Mouse (Mus musculus) hindbrain, embryonic 13.5 days (tissue): ENCODE measurements around the gene Naga. TPM values are rescaled to one million over a fixed set of nuclear protein-coding genes. Genes with fewer than 3 reads are reported as not detected.
A peak's percentile ranks its signal among the peaks of the same experiment; 100 is the strongest.

Experiments used
- ATAC-seq: fragments of 200-750 bp; cut with Nextera tagmentation; 2 replicates; pipeline ENCODE4 v1.8.0; 2017; ENCODE audit warnings: moderate TSS enrichment; ENCODE audit not compliant: low FRiP score
- H3K27ac ChIP-seq: fragments of 300-500 bp; sonication (generic); 2 replicates; pipeline ENCODE4 v1.5.1; 2015; ENCODE audit warnings: inconsistent platforms, mild to moderate bottlenecking, moderate library complexity
- H3K27me3 ChIP-seq: fragments of 300-500 bp; sonication (generic); 2 replicates; pipeline ENCODE4 v1.6.1; 2015; ENCODE audit warnings: mild to moderate bottlenecking, inconsistent platforms
- H3K36me3 ChIP-seq: fragments of 300-500 bp; sonication (generic); 2 replicates; pipeline ENCODE4 v1.6.1; 2015; ENCODE audit warnings: mild to moderate bottlenecking, inconsistent platforms
- H3K4me1 ChIP-seq: fragments of 300-500 bp; sonication (generic); replicated peaks from 2 replicates; pipeline ENCODE4 v1.6.1; 2015; ENCODE audit warnings: inconsistent platforms
- H3K4me2 ChIP-seq: fragments of 300-500 bp; sonication (generic); 2 replicates; pipeline ENCODE4 v1.6.1; 2015; ENCODE audit warnings: inconsistent platforms, mild to moderate bottlenecking, moderate library complexity
- H3K4me3 ChIP-seq: fragments of 300-500 bp; sonication (generic); 2 replicates; pipeline ENCODE4 v1.5.1; 2015; ENCODE audit warnings: mild to moderate bottlenecking, inconsistent platforms
- H3K9ac ChIP-seq: fragments of 300-500 bp; sonication (generic); 2 replicates; pipeline ENCODE4 v1.6.1; 2015; ENCODE audit warnings: mild to moderate bottlenecking, inconsistent platforms
- H3K9me3 ChIP-seq: fragments of 300-500 bp; sonication (generic); 2 replicates; pipeline ENCODE4 v1.6.1; 2016; ENCODE audit warnings: inconsistent platforms
- WGBS: fragments of 180-500 bp; shearing (Covaris S2); methylation state at CpG from one replicate; pipeline ENCODE4 v1.1.7; 2015; 5-methylcytosine and 5-hydroxymethylcytosine counted together
- polyA plus RNA-seq: library from polyadenylated mRNA; unstranded; fragments of >200 nt; fragmentation: Nextera tagmentation; extraction: Ambion mirVana; gene quantifications from 2 replicates; pipeline ENCODE4 v1.2.1, GENCODE M21; 2015

The Naga gene
- polyA plus RNA-seq, 1 experiment from 2014 or later = 30.2 TPM

- peak overlapping the region; percentile 90 for H3K27ac ChIP-seq
- peaks cover 29% of the 10 kb centered on the region for H3K36me3 ChIP-seq
- H3K4me2 ChIP-seq = peak overlapping the region; percentile 86
- H3K4me3 ChIP-seq = peak overlapping the region; percentile 85
- 0 out of 2 replicates have a peak, but pooled peaks cover 4% of the 10 kb centered on the region for H3K27me3 ChIP-seq
- peaks cover 31% of the 10 kb centered on the region for H3K4me1 ChIP-seq
- peak overlapping the region; percentile 95 for H3K9ac ChIP-seq
- no peak; the same call in 1 of the 2 replicates for ATAC-seq
- H3K9me3 ChIP-seq = no peaks in the 10 kb centered on the region
- WGBS = 31% methylated on average over 14 of the region's 14 CpGs
Measured at GRCm38 (mm10) chr15:82353078-82353744, 14.5 kb upstream of the Naga start.

GRCm38 (mm10) chr15:82351480-82351879 lies 12.8 kb upstream of the Naga start:
- Histone ChIP-seq H3K4me1 (peaks cover 49% of the 10 kb centered on the region), H3K9ac (no peak overlapping the region), H3K4me2 (no peak overlapping the region), H3K27ac (no peak overlapping the region), H3K9me3 (no peaks in the 10 kb centered on the region), H3K4me3 (no peak overlapping the region), H3K27me3 (no peaks in the 10 kb centered on the region), H3K36me3 (peaks cover 36% of the 10 kb centered on the region)
- ATAC-seq = no peak
- WGBS = 92% methylated on average over 3 of the region's 3 CpGs

- Histone ChIP-seq H3K4me1 (peaks cover 50% of the 10 kb centered on the region), H3K27me3 (no peaks in the 10 kb centered on the region), H3K9me3 (no peaks in the 10 kb centered on the region), H3K27ac (no peak overlapping the region), H3K4me2 (no peak overlapping the region), H3K4me3 (no peak overlapping the region), H3K9ac (no peak overlapping the region), H3K36me3 (peaks cover 36% of the 10 kb centered on the region)
- 96% methylated on average over 4 of the region's 4 CpGs for WGBS
- ATAC-seq = no peak
Measured at GRCm38 (mm10) chr15:82350349-82350748, 11.6 kb upstream of the Naga start.

- 92% methylated on average over 2 of the region's 2 CpGs for WGBS
- Histone ChIP-seq H3K9ac (no peak overlapping the region), H3K4me2 (no peak overlapping the region), H3K9me3 (no peaks in the 10 kb centered on the region), H3K36me3 (peaks cover 36% of the 10 kb centered on the region), H3K27ac (no peak overlapping the region), H3K4me1 (peaks cover 45% of the 10 kb centered on the region), H3K27me3 (no peaks in the 10 kb centered on the region), H3K4me3 (no peak overlapping the region)
- ATAC-seq = no peak
Measured at GRCm38 (mm10) chr15:82348999-82349341, 10.2 kb upstream of the Naga start.

GRCm38 (mm10) chr15:82348258-82348998 lies 9.7 kb upstream of the Naga start:
- Histone ChIP-seq H3K27me3 (no peaks in the 10 kb centered on the region), H3K9me3 (no peaks in the 10 kb centered on the region), H3K36me3 (peaks cover 36% of the 10 kb centered on the region), H3K4me2 (no peak overlapping the region), H3K4me1 (peaks cover 44% of the 10 kb centered on the region), H3K9ac (peak overlapping the region; percentile 77; the same call in 1 of the 2 replicates), H3K4me3 (no peak overlapping the region), H3K27ac (no peak overlapping the region)
- no peak for ATAC-seq
- 87% methylated on average over 8 of the region's 8 CpGs for WGBS

GRCm38 (mm10) chr15:82347852-82348251 lies 9.1 kb upstream of the Naga start:
- Histone ChIP-seq H3K4me3 (no peak overlapping the region), H3K9me3 (no peaks in the 10 kb centered on the region), H3K27me3 (no peaks in the 10 kb centered on the region), H3K4me2 (no peak overlapping the region; the same call in 1 of the 2 replicates), H3K4me1 (peaks cover 39% of the 10 kb centered on the region), H3K27ac (no peak overlapping the region), H3K36me3 (peaks cover 36% of the 10 kb centered on the region), H3K9ac (peak overlapping the region; percentile 77)
- 96% methylated on average over 12 of the region's 12 CpGs for WGBS
- ATAC-seq = no peak

GRCm38 (mm10) chr15:82347303-82347676 lies 8.6 kb upstream of the Naga start:
- no peak for ATAC-seq
- Histone ChIP-seq H3K27ac (peak overlapping the region; percentile 92), H3K4me1 (peaks cover 33% of the 10 kb centered on the region), H3K4me2 (peak overlapping the region; percentile 84), H3K9ac (peak overlapping the region; percentile 77), H3K27me3 (0 out of 2 replicates have a peak, but pooled peaks cover under 1% of the 10 kb centered on the region), H3K36me3 (peaks cover 36% of the 10 kb centered on the region), H3K9me3 (no peaks in the 10 kb centered on the region), H3K4me3 (peak overlapping the region; percentile 55)
- WGBS = 88% methylated on average over 4 of the region's 4 CpGs

- Histone ChIP-seq H3K4me2 (peak overlapping the region; percentile 84), H3K36me3 (peaks cover 36% of the 10 kb centered on the region), H3K27ac (peak overlapping the region; percentile 92), H3K4me3 (peak overlapping the region; percentile 55), H3K9me3 (no peaks in the 10 kb centered on the region), H3K9ac (peak overlapping the region; percentile 77), H3K4me1 (peaks cover 27% of the 10 kb centered on the region), H3K27me3 (0 out of 2 replicates have a peak, but pooled peaks cover 4% of the 10 kb centered on the region)
- 66% methylated on average over 14 of the region's 14 CpGs for WGBS
- ATAC-seq = 0 out of 2 replicates have a peak, but pooled peaks have one; percentile 1
Measured at GRCm38 (mm10) chr15:82346580-82347302, 8.0 kb upstream of the Naga start.

GRCm38 (mm10) chr15:82345820-82346470 lies 7.2 kb upstream of the Naga start:
- Histone ChIP-seq H3K36me3 (peaks cover 34% of the 10 kb centered on the region), H3K27me3 (peaks cover 8% of the 10 kb centered on the region), H3K27ac (peak overlapping the region; percentile 92), H3K4me1 (peaks cover 27% of the 10 kb centered on the region), H3K4me2 (peak overlapping the region; percentile 84), H3K9me3 (no peaks in the 10 kb centered on the region), H3K9ac (peak overlapping the region; percentile 77), H3K4me3 (peak overlapping the region; percentile 55)
- WGBS = under 1% methylated on average over 49 of the region's 51 CpGs
- ATAC-seq = peak; percentile 98

GRCm38 (mm10) chr15:82344971-82345370 lies 6.2 kb upstream of the Naga start:
- H3K9me3 ChIP-seq = no peaks in the 10 kb centered on the region
- H3K4me3 ChIP-seq = no peak overlapping the region
- H3K27ac ChIP-seq = no peak overlapping the region
- peaks cover 24% of the 10 kb centered on the region for H3K36me3 ChIP-seq
- H3K9ac ChIP-seq = no peak overlapping the region
- WGBS = 90% methylated on average over 6 of the region's 6 CpGs
- H3K4me2 ChIP-seq = 0 out of 2 replicates have a peak overlapping the region, but pooled peaks have one; percentile 6
- H3K4me1 ChIP-seq = peaks cover 29% of the 10 kb centered on the region
- peaks cover 18% of the 10 kb centered on the region for H3K27me3 ChIP-seq
- no peak for ATAC-seq

GRCm38 (mm10) chr15:82343368-82344287 lies 4.9 kb upstream of the Naga start:
- 89% methylated on average over 27 of the region's 27 CpGs for WGBS
- no peak overlapping the region for H3K4me2 ChIP-seq
- peaks cover 29% of the 10 kb centered on the region for H3K4me1 ChIP-seq
- no peak overlapping the region for H3K4me3 ChIP-seq
- H3K9me3 ChIP-seq = no peaks in the 10 kb centered on the region
- H3K27ac ChIP-seq = no peak overlapping the region
- no peak overlapping the region for H3K9ac ChIP-seq
- peaks cover 10% of the 10 kb centered on the region for H3K36me3 ChIP-seq
- peaks cover 24% of the 10 kb centered on the region for H3K27me3 ChIP-seq
- ATAC-seq = no peak
